Mouse (Mus musculus) macrophage (primary cell): ENCODE measurements around the gene Lhpp. TPM values are rescaled to one million over a fixed set of nuclear protein-coding genes. Genes with fewer than 3 reads are reported as not detected.

Source experiments
- H3K27ac ChIP-seq: fragments of 350-480 bp; formaldehyde crosslinking; 2 replicates; pipeline ENCODE4 v1.9.0; 2021
- H3K36me3 ChIP-seq: fragments of 350-480 bp; formaldehyde crosslinking; 2 replicates; pipeline ENCODE4 v1.9.0; 2021; ENCODE audit errors: inconsistent target
- H3K4me3 ChIP-seq: fragments of 350-480 bp; formaldehyde crosslinking; 2 replicates; pipeline ENCODE4 v1.9.0; 2021; ENCODE audit errors: inconsistent target
- H3K79me2 ChIP-seq: fragments of 350-480 bp; formaldehyde crosslinking; 2 replicates; pipeline ENCODE4 v1.9.0; 2021; ENCODE audit errors: inconsistent target
- WGBS: methylation state at CpG from one replicate; pipeline ENCODE4 v1.1.7; 2026; ENCODE audit warnings: inconsistent platforms; ENCODE audit not compliant: missing documents; 5-methylcytosine and 5-hydroxymethylcytosine counted together
- polyA plus RNA-seq: library from polyadenylated mRNA; stranded (reverse); fragments of 250-400 nt; gene quantifications from 3 replicates; pipeline ENCODE4 v1.2.4, GENCODE M21; 2018; ENCODE audit warnings: inconsistent platforms

The Lhpp gene
- polyA plus RNA-seq, 1 experiment from 2014 or later, result 21.2 TPM

DNA sequence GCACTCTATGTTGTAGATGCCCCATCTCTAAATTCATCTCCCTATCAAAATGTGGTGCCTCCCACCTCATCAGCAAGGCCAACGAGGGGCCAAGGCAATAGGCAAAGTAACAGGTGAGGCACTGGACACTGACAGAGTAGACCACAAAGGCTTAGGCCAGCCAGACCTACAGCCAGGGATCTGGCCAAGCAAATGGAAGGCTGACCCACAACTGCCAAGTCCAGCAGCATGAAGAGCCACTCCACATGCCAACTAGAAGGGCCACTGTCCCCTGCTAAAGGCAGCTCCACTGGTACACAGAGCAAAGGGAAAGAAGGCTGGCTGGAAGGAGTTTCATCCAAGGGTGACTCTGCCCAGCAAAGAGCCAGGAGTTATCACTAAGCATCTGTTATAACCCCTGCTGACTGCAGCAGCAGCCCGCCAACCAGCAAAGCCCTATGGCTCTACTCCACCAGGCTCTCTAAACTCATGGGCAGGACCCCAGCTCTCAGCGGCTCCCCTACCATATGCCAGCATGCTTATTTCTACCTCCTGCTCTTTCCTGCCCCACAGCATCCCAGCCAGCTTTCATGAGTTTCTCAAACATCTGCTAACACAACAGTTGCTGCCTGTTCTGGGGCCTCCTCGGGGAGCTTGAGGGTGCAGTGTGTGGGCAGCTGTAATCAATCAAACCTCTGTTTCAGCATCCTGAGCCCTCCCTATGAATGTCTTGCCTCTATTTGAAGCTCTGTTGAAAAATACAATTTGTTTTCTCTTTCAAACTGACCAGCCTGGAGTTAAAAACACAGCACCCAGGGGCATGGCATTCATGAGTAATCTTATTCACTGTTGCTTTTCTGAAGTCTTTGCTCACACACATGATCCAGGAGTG, 143.3 kb downstream of the Lhpp start:
- Histone ChIP-seq H3K27ac (no peak overlapping the region), H3K36me3 (peaks cover 71% of the 10 kb centered on the region), H3K79me2 (peaks cover 50% of the 10 kb centered on the region; the same call in 1 of the 2 replicates), H3K4me3 (no peak overlapping the region)
- WGBS, result 98% methylated on average over 4 of the region's 4 CpGs

DNA sequence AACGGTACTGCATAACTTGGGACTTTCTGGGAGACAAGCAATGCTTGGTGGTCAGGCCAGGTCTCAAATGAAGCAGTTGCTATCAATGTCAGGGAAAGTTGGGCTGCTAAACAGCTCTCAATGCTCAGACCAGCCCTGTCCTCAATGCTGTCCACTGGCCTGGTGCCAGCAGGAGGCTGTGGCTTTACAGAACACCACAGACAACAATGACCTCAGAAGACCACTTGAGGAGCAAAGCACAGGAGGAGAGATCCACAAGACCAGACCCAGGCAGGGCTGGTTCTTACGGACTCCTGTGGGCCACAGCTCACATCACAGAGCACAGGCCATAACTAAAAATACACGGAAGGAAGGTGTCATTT, 143.9 kb downstream of the Lhpp start:
- Histone ChIP-seq H3K4me3 (no peak overlapping the region), H3K27ac (no peak overlapping the region)

More for the DNA sequence above, 143.9 kb downstream of the Lhpp start:
- peaks cover 76% of the 10 kb centered on the region for H3K36me3 ChIP-seq
- WGBS, result 68% methylated on average over 3 of the region's 3 CpGs
- H3K79me2 ChIP-seq, result peaks cover 50% of the 10 kb centered on the region; the same call in 1 of the 2 replicates

Other genes starting within 250 kb of the Lhpp start
- gene Oat, start 34.2 kb upstream of the Lhpp start, polyA plus RNA-seq, result 46.9 to 79.8 TPM (median 59.3 TPM) in 3 replicates
- not detected in 3 replicates for gene Nkx1-2, start 11.0 kb upstream of the Lhpp start, polyA plus RNA-seq
- 28.5 to 45.3 TPM (median 29.8 TPM) in 3 replicates for gene Fam53b, start 203.2 kb downstream of the Lhpp start, polyA plus RNA-seq
- 15.2 to 18.8 TPM (median 17.1 TPM) in 3 replicates for gene Eef1akmt2, start 242.0 kb downstream of the Lhpp start, polyA plus RNA-seq
- 45.4 to 73.6 TPM (median 47.0 TPM) in 3 replicates for gene Abraxas2, start 248.6 kb downstream of the Lhpp start, polyA plus RNA-seq